Mouse (Mus musculus): ENCODE results near the gene Jund.

DNA sequence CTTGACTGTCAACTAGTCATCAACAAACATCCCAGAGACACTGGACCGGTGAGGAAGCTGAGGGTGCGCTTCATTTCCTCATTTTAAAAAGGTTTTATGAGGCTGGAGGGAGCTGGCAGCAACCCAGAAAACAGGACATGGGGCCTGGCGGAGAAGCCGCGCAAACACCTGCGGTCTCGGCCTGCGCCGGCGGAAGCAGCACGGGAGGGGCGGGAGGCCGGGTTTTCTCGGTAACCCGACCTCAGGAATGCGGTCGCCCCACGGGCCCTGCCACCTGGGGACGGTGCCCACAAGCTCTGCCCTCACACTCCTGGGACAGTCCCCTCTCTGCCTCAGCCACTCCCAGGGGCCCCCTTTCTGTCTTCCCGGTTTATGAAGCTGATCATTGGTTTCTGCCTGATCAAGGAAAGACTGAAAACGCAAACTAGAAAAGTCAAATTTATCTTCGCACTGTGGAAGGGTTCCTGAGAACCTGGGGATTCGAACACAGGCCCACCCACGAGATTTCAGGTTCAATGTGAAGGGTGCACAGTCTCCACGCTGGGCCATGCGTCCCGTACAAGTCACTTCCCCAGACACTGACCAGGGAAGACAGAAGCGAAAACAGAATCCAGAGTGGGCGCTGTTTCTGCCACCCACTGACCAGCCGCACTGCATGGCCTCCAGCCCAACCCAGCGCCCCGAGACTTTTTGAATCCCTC, 3.3 kb upstream of the Jund start:
- TF ChIP-seq CTCF (conservative IDR thresholded peaks at IDR 0.05 in 1 of 2, IDR thresholded peaks at IDR 0.05 in 1 of 2; ENCODE audit: low read depth in 2 of 2, low read length in 2 of 2) (0 out of 4 replicates have a peak, but pooled peaks of 1 of the 2 experiments have one; percentile 1), POLR2A (IDR thresholded peaks at IDR 0.05; ENCODE audit: low read depth, low read length) (no peak; the same call in 1 of the 2 replicates)

All from CH12.LX (cell line).